Mouse (Mus musculus) heart, embryonic 13.5 days (tissue): ENCODE results near the gene Fh1. TPM values are rescaled to one million over a fixed set of nuclear protein-coding genes. Genes with fewer than 3 reads are reported as not detected.

ENCODE experiments used
- ATAC-seq: fragments of 200-750 bp; cut with Nextera tagmentation; 2 replicates; pipeline ENCODE4 v1.8.0; 2017; ENCODE audit warnings: moderate TSS enrichment; ENCODE audit not compliant: insufficient number of reproducible peaks, low FRiP score, low TSS enrichment; ENCODE audit errors: extremely low read depth
- H3K27ac ChIP-seq: fragments of 300-500 bp; sonication (generic); replicated peaks from 2 replicates; pipeline ENCODE4 v1.5.1; 2015; ENCODE audit warnings: moderate library complexity, mild to moderate bottlenecking, inconsistent platforms
- H3K27me3 ChIP-seq: fragments of 300-500 bp; sonication (generic); replicated peaks from 2 replicates; pipeline ENCODE4 v1.6.1; 2015; ENCODE audit warnings: mild to moderate bottlenecking, inconsistent platforms
- H3K36me3 ChIP-seq: fragments of 300-500 bp; sonication (generic); 2 replicates; pipeline ENCODE4 v1.6.1; 2015; ENCODE audit warnings: mild to moderate bottlenecking, inconsistent platforms
- H3K4me1 ChIP-seq: fragments of 300-500 bp; sonication (generic); 2 replicates; pipeline ENCODE4 v1.6.1; 2015; ENCODE audit warnings: inconsistent platforms
- H3K4me2 ChIP-seq: fragments of 300-500 bp; sonication (generic); 2 replicates; pipeline ENCODE4 v1.6.1; 2015; ENCODE audit warnings: inconsistent platforms, mild to moderate bottlenecking, moderate library complexity
- H3K4me3 ChIP-seq: fragments of 300-500 bp; sonication (generic); 2 replicates; pipeline ENCODE4 v1.5.1; 2015; ENCODE audit warnings: moderate library complexity, mild to moderate bottlenecking, inconsistent platforms
- H3K9ac ChIP-seq: fragments of 300-500 bp; sonication (generic); 2 replicates; pipeline ENCODE4 v1.6.1; 2015; ENCODE audit warnings: inconsistent platforms, mild to moderate bottlenecking, moderate library complexity
- H3K9me3 ChIP-seq: fragments of 300-500 bp; sonication (generic); 2 replicates; pipeline ENCODE4 v1.6.1; 2016; ENCODE audit warnings: inconsistent platforms
- WGBS: fragments of 180-500 bp; shearing (Covaris S2); methylation state at CpG from one replicate; pipeline ENCODE4 v1.1.7; 2015; ENCODE audit warnings: mixed read lengths; 5-methylcytosine and 5-hydroxymethylcytosine counted together
- polyA plus RNA-seq: library from polyadenylated mRNA; unstranded; fragments of >200 nt; fragmentation: Nextera tagmentation; extraction: Ambion mirVana; gene quantifications from 2 replicates; pipeline ENCODE4 v1.2.1, GENCODE M21; 2015

Gene Fh1
- polyA plus RNA-seq, 1 experiment from 2014 or later, result 211 TPM

DNA sequence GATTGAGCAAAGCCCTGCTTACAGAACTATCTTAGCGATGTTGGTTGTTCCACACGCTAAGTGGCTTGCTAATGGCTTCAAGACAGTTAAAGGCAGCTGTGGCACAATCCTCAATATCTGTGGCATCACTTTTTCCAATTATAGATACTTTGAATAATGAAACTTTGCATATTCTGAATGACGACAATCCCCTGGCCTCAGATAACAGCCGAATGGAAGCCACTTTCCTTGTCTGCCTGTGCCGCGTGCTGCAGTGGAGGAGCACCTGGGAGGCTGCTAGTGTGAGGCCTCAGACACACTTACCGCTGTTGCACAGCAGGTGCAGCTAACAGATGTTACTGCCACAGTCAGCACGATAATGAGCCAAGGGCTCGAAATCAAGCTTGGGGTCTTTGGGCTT lies 10.4 kb downstream of the Fh1 start:
- Histone ChIP-seq H3K9me3 (no peaks in the 10 kb centered on the region), H3K27me3 (no peaks in the 10 kb centered on the region), H3K36me3 (peaks cover 90% of the 10 kb centered on the region), H3K4me1 (no peaks in the 10 kb centered on the region), H3K4me2 (no peak overlapping the region), H3K27ac (no peak overlapping the region), H3K9ac (no peak overlapping the region), H3K4me3 (no peak overlapping the region)
- no peak for ATAC-seq
- 92% methylated on average over 9 of the region's 9 CpGs for WGBS

DNA sequence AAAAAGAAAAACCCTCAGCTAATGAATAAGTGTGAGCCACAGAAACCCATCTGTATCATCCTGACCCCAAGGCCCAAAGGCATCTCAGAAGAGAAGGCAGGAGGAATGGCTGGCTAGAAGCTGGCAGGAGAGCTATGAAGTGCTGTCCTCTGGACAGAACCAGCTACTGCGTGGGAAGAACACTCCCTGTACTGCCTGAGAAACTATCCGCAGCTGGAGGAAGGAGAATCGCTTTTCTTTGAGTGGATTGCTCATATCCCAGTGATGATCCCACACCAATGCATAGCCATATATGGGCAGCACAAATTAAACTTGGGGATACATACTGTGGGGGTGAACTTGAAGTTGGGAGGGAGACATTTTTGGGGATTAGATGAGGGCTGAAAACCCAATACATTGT lies 16.7 kb downstream of the Fh1 start:
- no peak overlapping the region for H3K9ac ChIP-seq
- H3K4me2 ChIP-seq, result no peak overlapping the region
- no peak for ATAC-seq
- no peaks in the 10 kb centered on the region for H3K9me3 ChIP-seq
- 91% methylated on average over 3 of the region's 3 CpGs for WGBS
- no peaks in the 10 kb centered on the region for H3K27me3 ChIP-seq
- no peak overlapping the region for H3K4me3 ChIP-seq
- no peak overlapping the region for H3K27ac ChIP-seq
- peaks cover 93% of the 10 kb centered on the region for H3K36me3 ChIP-seq
- no peaks in the 10 kb centered on the region for H3K4me1 ChIP-seq

DNA sequence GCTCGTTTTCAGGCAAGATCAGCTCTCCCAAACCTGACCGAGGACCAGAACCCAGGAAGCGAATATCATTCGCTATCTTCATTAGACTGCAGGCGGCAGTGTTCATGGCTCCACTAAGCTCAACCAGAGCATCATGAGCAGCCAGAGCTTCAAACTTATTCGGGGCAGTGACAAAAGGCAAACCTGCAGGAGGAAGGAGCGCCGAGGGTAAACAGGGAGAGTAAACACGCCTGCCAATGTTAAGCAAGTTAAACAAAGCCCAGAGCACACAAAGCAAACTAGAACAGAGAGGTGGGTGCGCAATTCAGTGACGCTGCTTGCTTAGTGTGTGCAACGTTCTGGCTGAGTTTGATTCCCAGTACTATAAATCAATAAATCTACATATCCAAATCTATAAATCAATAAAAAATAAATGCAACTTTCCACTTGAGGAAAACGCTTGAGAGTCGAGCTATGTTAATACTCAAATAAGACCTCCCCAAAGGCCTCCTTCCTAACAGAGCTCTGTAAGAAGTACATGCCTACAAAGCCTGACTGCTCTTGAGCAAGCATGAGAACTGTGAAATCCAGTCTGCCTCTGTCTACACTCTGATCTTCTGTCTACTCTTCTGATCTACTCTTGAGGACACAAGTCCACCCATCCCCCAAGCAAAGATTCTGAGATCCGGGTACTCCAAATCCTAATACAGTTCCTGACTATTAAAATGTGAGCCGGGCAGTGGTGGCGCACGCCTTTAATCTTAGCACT lies 17.4 kb downstream of the Fh1 start:
- no peaks in the 10 kb centered on the region for H3K27me3 ChIP-seq
- ATAC-seq, result no peak
- no peaks in the 10 kb centered on the region for H3K9me3 ChIP-seq
- no peak overlapping the region for H3K27ac ChIP-seq
- no peak overlapping the region for H3K4me2 ChIP-seq
- no peak overlapping the region for H3K9ac ChIP-seq
- peaks cover 95% of the 10 kb centered on the region for H3K36me3 ChIP-seq
- no peak overlapping the region for H3K4me3 ChIP-seq
- H3K4me1 ChIP-seq, result no peaks in the 10 kb centered on the region
- whole genome bisulfite sequencing, result 90% methylated on average over 18 of the region's 18 CpGs

DNA sequence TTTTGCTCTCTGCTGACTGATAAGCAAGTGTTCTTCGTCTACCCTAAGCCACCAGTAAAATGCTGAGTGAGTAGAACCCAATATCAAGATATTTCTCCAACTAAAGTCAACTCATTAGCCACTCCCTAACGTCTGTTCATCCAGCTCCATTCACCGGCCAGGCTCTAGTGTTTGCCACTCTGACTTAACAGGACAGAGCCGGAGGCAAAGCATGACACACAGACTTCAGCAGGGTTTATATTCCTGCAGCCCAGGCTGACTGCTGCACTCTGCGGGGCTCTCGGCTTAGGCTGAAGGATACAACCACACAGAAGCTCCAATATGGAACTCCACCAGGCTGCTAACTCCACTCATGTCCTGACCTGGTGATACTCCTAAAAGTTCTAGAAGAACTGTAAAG lies 18.1 kb downstream of the Fh1 start:
- no peak overlapping the region for H3K4me2 ChIP-seq
- H3K4me1 ChIP-seq, result no peaks in the 10 kb centered on the region
- no peak for ATAC-seq
- no peak overlapping the region for H3K4me3 ChIP-seq
- H3K36me3 ChIP-seq, result peaks cover 96% of the 10 kb centered on the region
- no peak overlapping the region for H3K27ac ChIP-seq
- no peaks in the 10 kb centered on the region for H3K9me3 ChIP-seq
- 87% methylated on average over 6 of the region's 6 CpGs for WGBS
- no peak overlapping the region for H3K9ac ChIP-seq
- H3K27me3 ChIP-seq, result no peaks in the 10 kb centered on the region

DNA sequence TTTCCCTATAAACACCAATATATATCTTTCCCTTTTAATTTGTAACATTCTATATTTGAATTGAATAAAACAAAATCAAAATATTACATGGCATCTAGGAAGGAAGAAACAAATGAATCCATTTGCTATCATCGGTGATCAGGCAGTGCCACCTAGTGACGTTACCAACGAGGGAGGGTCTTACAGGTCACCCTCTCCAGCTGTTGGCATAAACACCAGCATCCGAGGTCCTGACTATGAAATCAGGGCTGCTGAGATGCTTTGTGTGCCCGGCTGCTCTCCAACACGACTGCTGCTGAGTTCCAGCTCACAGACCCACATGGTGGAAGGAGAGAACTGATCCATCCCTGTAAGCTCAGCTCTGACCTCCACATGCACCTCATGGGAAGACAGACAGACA lies 22.0 kb downstream of the Fh1 start:
- ATAC-seq, result no peak
- WGBS, result 73% methylated on average over 6 of the region's 6 CpGs
- H3K9ac ChIP-seq, result no peak overlapping the region
- no peaks in the 10 kb centered on the region for H3K4me1 ChIP-seq
- H3K9me3 ChIP-seq, result no peaks in the 10 kb centered on the region
- H3K27me3 ChIP-seq, result no peaks in the 10 kb centered on the region
- peaks cover 86% of the 10 kb centered on the region for H3K36me3 ChIP-seq
- no peak overlapping the region for H3K4me2 ChIP-seq
- H3K4me3 ChIP-seq, result no peak overlapping the region
- no peak overlapping the region for H3K27ac ChIP-seq

DNA sequence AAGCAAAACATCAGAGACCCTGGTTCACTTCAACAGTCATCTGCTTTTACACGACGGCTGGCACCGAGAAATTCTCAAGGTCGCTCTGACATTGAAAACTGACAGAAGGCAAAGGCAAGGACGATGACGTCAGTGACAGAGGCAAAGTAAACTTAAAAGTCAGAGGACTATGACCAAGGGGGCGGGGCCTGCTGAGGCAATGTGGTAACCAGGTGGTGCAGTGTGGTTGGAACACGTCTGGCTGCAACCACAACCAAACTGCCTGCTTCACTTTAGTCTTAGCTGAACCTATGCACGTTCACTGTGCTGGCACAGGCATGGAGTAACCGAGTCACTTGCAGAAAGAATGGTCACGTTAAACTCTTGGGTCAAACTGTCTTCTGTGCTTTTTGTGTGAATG lies 23.2 kb downstream of the Fh1 start:
- Histone ChIP-seq H3K9me3 (no peaks in the 10 kb centered on the region), H3K27ac (no peak overlapping the region), H3K4me1 (no peaks in the 10 kb centered on the region), H3K4me2 (no peak overlapping the region), H3K36me3 (peaks cover 75% of the 10 kb centered on the region), H3K9ac (no peak overlapping the region), H3K4me3 (no peak overlapping the region), H3K27me3 (no peaks in the 10 kb centered on the region)
- no peak for ATAC-seq
- WGBS, result 77% methylated on average over 11 of the region's 11 CpGs

DNA sequence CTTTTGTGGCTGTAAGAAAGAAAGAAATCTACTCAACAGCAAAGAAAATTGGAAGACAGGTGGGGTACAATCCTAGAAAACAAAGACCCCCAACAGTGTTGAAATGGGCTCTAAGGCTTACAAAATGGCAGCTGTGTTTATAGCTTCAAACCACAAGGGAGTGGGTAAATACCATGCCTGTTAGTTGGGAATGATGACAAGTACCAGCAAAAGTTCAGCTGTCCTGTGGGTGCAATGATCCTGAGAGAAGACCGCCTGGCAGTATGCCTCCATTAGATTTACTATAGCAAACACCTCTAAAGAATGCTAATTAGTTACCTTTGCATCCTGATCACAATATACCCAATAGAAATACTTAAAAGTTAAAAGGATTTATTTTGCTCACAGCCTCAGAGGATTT lies 32.6 kb downstream of the Fh1 start:
- Histone ChIP-seq H3K9me3 (no peaks in the 10 kb centered on the region), H3K4me1 (no peaks in the 10 kb centered on the region), H3K4me2 (no peak overlapping the region), H3K9ac (no peak overlapping the region), H3K36me3 (no peaks in the 10 kb centered on the region), H3K4me3 (no peak overlapping the region), H3K27me3 (no peaks in the 10 kb centered on the region), H3K27ac (no peak overlapping the region)
- ATAC-seq, result no peak
- WGBS, result 86% methylated on average over 1 of the region's 1 CpGs

DNA sequence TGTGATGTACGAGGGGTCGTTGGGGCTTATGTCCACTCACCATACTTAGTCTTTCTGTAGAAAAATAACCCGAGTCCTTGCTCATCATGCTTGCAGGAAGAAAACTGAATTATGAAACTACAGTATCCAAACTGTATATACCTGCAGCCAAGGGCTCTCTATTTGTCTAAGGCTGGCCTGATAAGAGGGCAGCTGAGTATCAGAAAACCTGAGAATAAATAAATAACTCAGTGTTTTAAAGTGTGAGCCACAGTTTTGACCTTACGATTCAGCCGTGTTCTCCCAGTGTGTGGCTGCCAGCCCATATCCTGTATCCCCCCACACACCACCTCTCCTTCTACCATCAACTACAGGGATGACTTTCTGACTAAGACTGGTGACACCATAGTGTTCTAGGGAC lies 38.8 kb downstream of the Fh1 start:
- Histone ChIP-seq H3K4me3 (no peak overlapping the region), H3K9ac (no peak overlapping the region), H3K9me3 (no peaks in the 10 kb centered on the region), H3K27me3 (no peaks in the 10 kb centered on the region), H3K4me2 (no peak overlapping the region), H3K36me3 (no peaks in the 10 kb centered on the region), H3K4me1 (no peaks in the 10 kb centered on the region), H3K27ac (no peak overlapping the region)
- ATAC-seq, result no peak
- 68% methylated on average over 5 of the region's 5 CpGs for whole genome bisulfite sequencing

DNA sequence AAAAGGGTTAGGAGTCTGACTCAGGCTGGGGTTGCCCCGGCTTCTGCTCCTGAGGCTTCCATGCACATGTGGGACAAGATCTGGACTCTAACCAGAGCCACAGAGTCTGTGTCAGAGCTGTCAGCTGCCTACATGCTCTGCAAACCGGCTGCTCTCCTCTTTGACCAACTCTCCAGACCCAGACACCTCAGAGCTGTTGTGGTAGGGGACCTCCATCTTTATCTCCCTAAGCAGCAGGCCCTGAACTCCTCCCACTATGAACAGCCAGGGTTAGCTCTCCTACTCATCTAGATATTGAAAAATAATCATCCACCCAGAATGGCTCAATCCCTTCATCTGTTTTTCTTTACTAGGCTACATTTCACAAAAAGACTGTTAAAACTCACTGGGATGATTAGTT lies 40.2 kb downstream of the Fh1 start:
- no peak for ATAC-seq
- H3K4me1 ChIP-seq, result no peaks in the 10 kb centered on the region
- no peak overlapping the region for H3K4me3 ChIP-seq
- no peak overlapping the region for H3K9ac ChIP-seq
- no peaks in the 10 kb centered on the region for H3K27me3 ChIP-seq
- 52% methylated on average over 2 of the region's 2 CpGs for WGBS
- H3K36me3 ChIP-seq, result no peaks in the 10 kb centered on the region
- H3K9me3 ChIP-seq, result no peaks in the 10 kb centered on the region
- no peak overlapping the region for H3K27ac ChIP-seq
- no peak overlapping the region for H3K4me2 ChIP-seq

DNA sequence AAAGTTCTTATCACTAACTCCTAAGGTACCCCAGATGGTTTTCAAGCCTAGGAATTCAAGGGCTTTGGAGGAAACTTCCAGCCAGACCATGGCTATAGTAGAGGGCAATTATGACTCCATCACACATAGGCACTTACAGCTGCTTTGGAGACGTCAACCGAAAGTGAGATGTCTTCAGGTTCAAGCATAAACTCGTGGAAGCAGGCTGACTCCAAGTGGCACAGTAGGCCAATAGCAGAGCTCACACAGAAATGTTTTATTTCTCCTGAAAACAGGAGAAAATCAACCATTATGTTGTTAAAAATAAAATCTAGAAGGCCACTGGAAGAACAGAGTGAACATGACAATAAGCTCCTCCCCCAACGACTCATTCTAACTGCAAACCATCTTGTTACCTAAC lies 42.6 kb downstream of the Fh1 start:
- no peak for ATAC-seq
- no peak overlapping the region for H3K27ac ChIP-seq
- no peaks in the 10 kb centered on the region for H3K27me3 ChIP-seq
- no peak overlapping the region for H3K9ac ChIP-seq
- H3K4me3 ChIP-seq, result no peak overlapping the region
- H3K4me2 ChIP-seq, result no peak overlapping the region
- no peaks in the 10 kb centered on the region for H3K4me1 ChIP-seq
- 81% methylated on average over 4 of the region's 4 CpGs for WGBS
- no peaks in the 10 kb centered on the region for H3K36me3 ChIP-seq
- H3K9me3 ChIP-seq, result no peaks in the 10 kb centered on the region

DNA sequence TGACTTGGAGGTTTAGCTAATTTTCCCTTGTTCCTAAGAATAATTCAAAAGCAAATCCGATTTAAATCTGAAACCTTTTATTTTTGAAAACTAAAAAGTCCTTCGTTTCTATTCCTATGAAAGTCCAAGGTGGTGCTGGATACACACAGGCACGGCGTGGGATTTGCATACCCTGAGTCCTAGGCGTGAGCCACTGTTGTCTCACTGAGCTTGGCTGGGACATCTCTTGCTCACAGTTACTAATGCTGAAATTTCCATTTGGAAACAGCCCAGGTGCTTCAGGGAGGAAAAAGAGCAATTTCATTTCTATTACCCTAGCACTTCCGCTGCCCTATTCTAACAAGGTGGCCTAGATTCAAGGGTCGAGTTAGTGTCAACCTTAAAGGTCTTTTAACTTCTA lies 45.1 kb downstream of the Fh1 start:
- no peaks in the 10 kb centered on the region for H3K9me3 ChIP-seq
- H3K4me2 ChIP-seq, result no peak overlapping the region
- H3K27me3 ChIP-seq, result no peaks in the 10 kb centered on the region
- H3K36me3 ChIP-seq, result no peaks in the 10 kb centered on the region
- H3K9ac ChIP-seq, result no peak overlapping the region
- no peak overlapping the region for H3K27ac ChIP-seq
- H3K4me3 ChIP-seq, result no peak overlapping the region
- no peaks in the 10 kb centered on the region for H3K4me1 ChIP-seq
- whole genome bisulfite sequencing, result 82% methylated on average over 7 of the region's 7 CpGs
- no peak for ATAC-seq

DNA sequence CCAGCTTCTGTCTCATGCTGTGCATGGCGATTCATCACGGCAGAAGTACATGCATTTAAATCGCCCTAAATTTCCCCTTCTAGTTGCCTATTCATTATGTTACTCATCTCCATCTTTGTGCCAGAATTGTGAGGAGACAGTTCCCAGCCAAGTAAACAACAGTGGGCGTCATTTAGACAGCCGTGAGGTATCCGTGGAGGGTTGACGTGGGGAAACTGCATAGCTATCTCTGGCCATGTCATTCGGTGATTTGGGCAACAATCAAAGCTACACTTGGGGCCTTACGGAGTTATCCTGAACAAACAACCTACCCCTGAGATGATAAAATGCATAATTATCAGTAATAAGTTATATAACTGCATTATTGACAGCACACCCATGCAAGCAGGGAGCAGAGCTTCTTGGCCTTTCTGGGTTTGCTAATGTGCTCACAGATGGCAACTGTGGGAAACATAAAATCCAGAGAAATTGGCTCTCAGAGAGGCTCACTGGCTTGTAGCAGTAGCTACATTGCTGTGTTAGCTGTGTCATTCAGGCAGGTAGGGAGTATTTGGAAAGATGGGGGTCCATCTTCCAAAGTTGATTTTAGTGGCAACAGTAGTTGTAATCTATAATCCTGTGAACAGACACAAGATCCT lies 45.7 kb downstream of the Fh1 start:
- H3K27me3 ChIP-seq, result no peaks in the 10 kb centered on the region
- H3K4me2 ChIP-seq, result no peak overlapping the region
- WGBS, result 79% methylated on average over 9 of the region's 9 CpGs
- ATAC-seq, result no peak
- no peak overlapping the region for H3K4me3 ChIP-seq
- H3K27ac ChIP-seq, result no peak overlapping the region
- H3K36me3 ChIP-seq, result no peaks in the 10 kb centered on the region
- no peak overlapping the region for H3K9ac ChIP-seq
- H3K4me1 ChIP-seq, result no peaks in the 10 kb centered on the region
- H3K9me3 ChIP-seq, result no peaks in the 10 kb centered on the region
